Mouse (Mus musculus) hematopoietic stem cell, adult 5-6 weeks (primary cell): ENCODE measurements at regions not wholly inside any gene's neighbourhood (a gene's known extent, or its start where the extent isn't known, plus 50 kb on each side); places are given as distances from the start of the nearest gene placed in this dataset.

ENCODE experiments used
- ATAC-seq, 2 experiments: fragments of 125-278 bp in 1 of 2; replicated peaks in 1 of 2; 2 replicates each; pipeline ENCODE4 v1.8.0; 2016 to 2017; ENCODE audit warnings: inconsistent platforms in 2 of 2, mild to moderate bottlenecking in 2 of 2, moderate number of reproducible peaks in 2 of 2, low read depth in 1 of 2, moderate TSS enrichment in 1 of 2; ENCODE audit not compliant: low FRiP score in 2 of 2, poor library complexity in 2 of 2, severe bottlenecking in 2 of 2, insufficient read depth in 1 of 2, low TSS enrichment in 1 of 2

DNA sequence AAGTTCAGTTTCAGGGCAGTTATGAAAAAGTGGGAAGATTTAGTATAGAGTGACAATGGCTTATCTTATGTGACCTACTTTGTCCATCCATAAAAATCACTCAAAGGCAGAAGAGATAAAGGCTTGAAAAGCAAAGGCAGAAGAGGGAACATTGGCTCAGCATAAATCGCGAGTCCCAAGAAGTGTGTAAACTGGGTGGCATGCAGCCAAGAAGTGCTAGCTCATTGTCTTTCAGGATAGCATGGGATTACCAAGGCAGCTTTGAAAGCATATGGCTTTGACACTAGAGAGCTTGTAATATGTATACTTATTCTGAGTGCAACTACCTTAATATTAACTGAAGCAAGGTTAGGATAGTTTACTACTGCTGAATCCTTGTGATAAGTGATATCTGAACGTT is 750.5 kb downstream of the Flrt2 start:
- ATAC-seq = no peak

DNA sequence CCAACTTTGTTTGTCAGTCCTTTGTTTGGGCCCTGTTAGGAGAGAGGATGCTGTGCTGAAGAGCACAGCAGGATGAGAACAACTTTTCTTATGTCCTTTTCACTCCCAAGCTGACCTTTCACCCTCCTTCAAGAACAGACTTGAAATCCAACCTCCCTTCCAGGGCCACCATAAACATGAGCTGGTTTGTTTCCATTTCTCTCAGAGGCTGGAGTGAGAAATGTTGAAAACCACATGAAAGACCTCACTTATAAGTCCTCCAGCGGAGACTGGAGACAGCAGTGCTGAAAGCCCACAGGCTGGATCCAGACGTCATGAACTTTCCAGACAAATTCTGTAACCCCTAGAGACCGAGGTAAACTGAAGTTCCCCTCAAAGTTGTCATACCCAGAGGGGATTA is 761.3 kb downstream of the Flrt2 start:
- no peak for ATAC-seq

DNA sequence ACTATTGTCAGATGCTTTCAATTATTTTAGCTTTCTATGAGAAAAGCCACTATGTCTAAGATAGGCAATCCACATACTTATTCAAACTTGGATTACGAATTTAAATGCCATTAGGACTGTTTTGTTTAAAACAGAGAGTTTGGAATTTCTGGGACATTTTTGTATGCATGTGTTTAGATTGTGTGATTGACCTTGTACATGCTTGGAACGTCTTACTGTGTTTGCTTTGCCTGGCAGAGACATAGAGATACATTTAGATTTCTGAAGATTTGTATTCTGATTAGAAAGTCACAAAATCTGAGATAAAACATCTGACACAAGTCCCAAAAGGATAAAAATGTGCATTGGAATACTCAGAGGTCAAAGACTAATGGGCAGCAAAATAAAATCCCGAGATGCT is 784.3 kb downstream of the Flrt2 start:
- ATAC-seq = no peak

DNA sequence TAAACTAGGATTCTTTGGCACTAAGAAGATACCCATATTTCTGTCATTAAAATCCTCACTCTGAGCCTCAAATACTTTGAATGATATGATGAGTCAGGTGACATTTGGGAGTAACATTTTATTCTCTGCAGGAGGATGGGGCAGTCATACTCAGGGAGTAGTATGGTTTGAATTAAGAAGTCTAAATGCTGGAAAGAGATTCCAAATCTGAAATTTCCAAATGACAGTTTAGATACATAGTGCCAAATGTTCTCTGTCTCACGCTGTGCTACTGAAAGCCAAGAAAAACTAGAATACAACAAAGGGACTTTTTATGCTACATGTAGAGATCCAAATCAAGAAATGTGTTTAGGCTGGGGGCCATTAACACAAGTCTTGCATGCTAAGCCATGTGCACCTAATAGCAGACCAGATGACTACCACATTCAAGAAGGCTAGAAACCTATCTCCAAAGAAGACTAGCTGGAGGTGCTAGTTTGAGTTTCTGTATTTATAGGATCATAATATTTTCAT is 796.5 kb downstream of the Flrt2 start:
- ATAC-seq = no peak

DNA sequence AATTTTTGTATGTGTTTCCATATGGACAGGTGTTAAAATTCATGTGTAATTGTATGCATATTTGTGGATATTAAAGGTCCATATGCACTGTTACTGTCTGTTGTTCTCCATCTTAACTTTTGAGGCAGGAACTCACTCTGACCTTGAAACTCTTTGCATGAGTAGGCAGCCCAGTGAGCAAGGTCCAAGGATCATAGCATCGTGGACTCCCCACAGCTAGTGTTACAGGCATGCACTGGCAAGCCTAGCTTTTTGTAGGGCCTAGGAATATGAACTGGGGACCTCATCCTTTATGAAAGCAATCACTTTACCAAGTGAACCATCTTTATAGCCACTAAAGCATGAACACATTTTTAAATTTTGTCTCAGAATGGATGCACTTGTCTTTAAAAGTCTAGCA is 817.6 kb downstream of the Flrt2 start:
- no peak for ATAC-seq

DNA sequence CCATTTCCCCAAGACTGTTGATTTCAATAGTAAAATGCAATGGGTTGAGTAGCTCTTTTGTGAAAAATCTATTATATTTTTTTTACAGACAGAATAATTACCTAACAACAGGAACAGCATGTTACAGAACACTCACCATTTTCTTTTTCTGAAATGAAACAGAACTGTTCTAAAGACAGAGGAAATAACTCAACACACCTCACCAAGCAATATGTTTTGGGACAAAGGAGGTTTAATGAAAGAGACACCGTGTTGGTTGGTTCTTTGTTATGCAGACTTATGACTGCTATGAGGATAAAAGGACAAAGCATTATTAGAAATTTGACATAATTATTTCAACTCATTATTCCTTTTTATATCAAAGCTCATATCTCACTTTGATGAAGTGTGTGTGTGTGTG is 866.8 kb downstream of the Flrt2 start:
- no peak for ATAC-seq

DNA sequence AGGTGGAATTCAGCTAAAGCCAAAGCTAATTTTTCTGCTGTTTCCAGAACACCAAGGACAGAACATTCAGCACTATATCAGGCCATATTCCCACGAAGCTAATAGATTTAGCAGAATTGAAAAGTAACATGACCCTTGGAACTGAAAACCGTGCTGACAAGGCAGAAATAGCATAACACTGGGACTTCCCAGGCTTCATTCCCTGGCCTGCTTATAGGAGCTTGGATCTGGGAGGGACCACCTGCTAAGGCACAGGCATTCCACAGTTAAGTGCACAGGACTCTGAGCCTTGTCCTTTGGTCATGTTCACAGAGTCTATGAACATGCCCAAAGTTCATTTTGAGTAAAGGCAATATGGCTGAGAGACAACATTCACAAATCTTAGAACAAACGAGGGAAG is 902.8 kb downstream of the Flrt2 start:
- no peak for ATAC-seq

DNA sequence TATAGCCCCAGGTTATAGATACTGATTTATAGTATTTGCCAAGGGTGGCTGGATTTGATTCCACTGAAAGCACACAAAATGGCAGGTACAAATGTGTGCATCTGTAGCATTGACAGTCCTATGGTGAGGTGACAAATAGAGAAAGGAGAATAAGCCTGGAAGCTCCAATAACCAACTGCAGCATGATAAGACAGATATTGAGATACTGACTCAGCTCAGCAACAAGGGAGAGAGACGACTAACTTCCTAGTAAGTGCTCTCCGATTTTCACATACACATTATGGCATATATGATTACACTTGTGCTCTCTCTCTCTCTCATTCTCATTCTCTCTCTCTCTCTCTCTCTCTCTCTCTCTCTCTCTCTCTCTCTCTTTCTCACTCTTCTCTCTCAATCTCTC is 923.1 kb downstream of the Flrt2 start:
- no peak for ATAC-seq

DNA sequence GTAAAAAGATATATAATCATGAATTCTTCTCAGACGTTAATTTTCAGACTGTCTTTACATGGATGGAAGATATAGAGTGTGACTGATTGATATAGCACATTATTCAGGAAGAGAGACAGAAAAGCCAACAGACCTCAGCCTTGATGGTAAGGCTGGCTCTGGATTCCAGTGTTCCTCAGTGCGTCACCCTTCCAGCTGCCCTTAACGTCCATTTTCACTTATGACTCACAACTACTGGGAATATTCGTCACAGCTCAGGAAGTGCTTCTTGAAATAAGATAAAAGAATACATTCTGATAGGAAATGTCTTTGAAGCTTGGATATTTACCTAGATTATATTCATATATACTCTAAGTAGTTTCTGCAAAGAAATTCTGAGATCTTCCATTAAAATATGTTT is 923.8 kb downstream of the Flrt2 start:
- ATAC-seq = peak; percentile 22 to 56; a peak in 2 of 4 replicates

DNA sequence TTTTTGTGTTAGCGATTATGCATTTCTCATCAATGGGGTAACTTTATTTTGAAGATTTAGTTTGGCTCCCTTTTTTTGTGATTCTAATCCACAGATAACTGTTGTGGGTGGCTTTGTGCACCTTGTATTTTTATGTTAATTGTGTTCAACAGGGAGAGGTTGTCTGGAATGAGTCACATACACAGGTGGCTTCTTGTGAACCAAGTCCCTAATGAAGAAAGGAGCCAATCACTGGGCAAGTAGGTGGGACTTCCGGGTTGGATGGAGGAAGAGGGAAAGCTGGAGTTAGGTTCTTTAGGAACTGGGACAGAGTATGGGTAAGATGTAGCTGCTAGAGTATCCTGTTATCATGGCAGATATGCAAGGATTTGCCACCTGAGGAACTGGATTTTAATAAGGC is 925.2 kb downstream of the Flrt2 start:
- no peak for ATAC-seq
